Mouse (Mus musculus) hindbrain, postnatal 0 days (tissue): ENCODE data around the gene Myocd. TPM values are rescaled to one million over a fixed set of nuclear protein-coding genes. Genes with fewer than 3 reads are reported as not detected.
A peak's percentile ranks its signal among the peaks of the same experiment; 100 is the strongest.

Source experiments
- ATAC-seq: fragments of 200-750 bp; cut with Nextera tagmentation; 2 replicates; pipeline ENCODE4 v1.8.0; 2017; ENCODE audit warnings: mild to moderate bottlenecking, moderate TSS enrichment, moderate library complexity
- DNase-seq: peaks from one replicate; pipeline ENCODE4 v3.0.0-alpha.2; 2015; ENCODE audit warnings: low spot score
- H3K27ac ChIP-seq: fragments of 300-500 bp; sonication (generic); 2 replicates; pipeline ENCODE4 v1.5.1; 2014; ENCODE audit warnings: mild to moderate bottlenecking
- H3K27me3 ChIP-seq: fragments of 300-500 bp; sonication (generic); 2 replicates; pipeline ENCODE4 v1.6.1; 2014; ENCODE audit warnings: low read length, mixed read lengths; ENCODE audit not compliant: insufficient read depth
- H3K36me3 ChIP-seq: fragments of 300-500 bp; sonication (generic); 2 replicates; pipeline ENCODE4 v1.6.1; 2014; ENCODE audit warnings: low read length, mixed read lengths; ENCODE audit not compliant: insufficient read depth
- H3K4me1 ChIP-seq: fragments of 300-500 bp; sonication (generic); 2 replicates; pipeline ENCODE4 v1.6.1; 2014; ENCODE audit warnings: antibody characterized with exemption, low read length, mixed read lengths; ENCODE audit not compliant: insufficient read depth
- H3K4me2 ChIP-seq: fragments of 300-500 bp; sonication (generic); 2 replicates; pipeline ENCODE4 v1.6.1; 2014; ENCODE audit warnings: low read depth, mild to moderate bottlenecking, low read length, moderate library complexity, mixed read lengths
- H3K4me3 ChIP-seq: fragments of 300-500 bp; sonication (generic); 2 replicates; pipeline ENCODE4 v1.5.1; 2014; ENCODE audit warnings: low read length
- H3K9ac ChIP-seq: fragments of 300-500 bp; sonication (generic); replicated peaks from 2 replicates; pipeline ENCODE4 v1.6.1; 2014; ENCODE audit warnings: mild to moderate bottlenecking, low read length, moderate library complexity, mixed read lengths
- H3K9me3 ChIP-seq: fragments of 300-500 bp; sonication (generic); 2 replicates; pipeline ENCODE4 v1.6.1; 2016; ENCODE audit warnings: low read length, mixed read lengths
- CTCF ChIP-seq: IDR thresholded peaks from 2 replicates; pipeline ENCODE4 v1.5.1; 2016; ENCODE audit warnings: antibody characterized with exemption, control low read depth, low read depth
- WGBS: fragments of 180-500 bp; shearing (Covaris S2); extraction: QIAGEN DNeasy Blood & Tissue Kit; methylation state at CpG from one replicate; pipeline ENCODE4 v1.1.7; 2014; 5-methylcytosine and 5-hydroxymethylcytosine counted together
- polyA plus RNA-seq: library from polyadenylated mRNA; unstranded; fragments of >200 nt; fragmentation: Nextera tagmentation; extraction: Ambion mirVana; gene quantifications from 2 replicates; pipeline ENCODE4 v1.2.1, GENCODE M21; 2015
- total RNA-seq: library from RNA; depleted of rRNA; stranded (reverse); fragments of >200 nt; gene quantifications from 2 replicates; pipeline ENCODE4 v1.2.3, GENCODE M21; 2014

Myocd gene
- total and polyA plus RNA-seq, 2 experiments from 2014 or later = 0.53 to 0.94 TPM

GRCm38 (mm10) chr11:65153006-65153405 is 116.8 kb downstream of the Myocd start:
- Histone ChIP-seq H3K9ac (no peak overlapping the region), H3K4me2 (no peak overlapping the region), H3K27me3 (no peaks in the 10 kb centered on the region), H3K27ac (no peak overlapping the region), H3K4me1 (no peaks in the 10 kb centered on the region), H3K36me3 (no peaks in the 10 kb centered on the region), H3K9me3 (no peaks in the 10 kb centered on the region), H3K4me3 (no peak overlapping the region)
- DNase-seq = no peak
- ATAC-seq = no peak
- TF ChIP-seq CTCF = no peak
- WGBS = 89% methylated on average over 5 of the region's 5 CpGs

- 91% methylated on average over 7 of the region's 7 CpGs for WGBS
- H3K9me3 ChIP-seq = no peaks in the 10 kb centered on the region
- no peak for ATAC-seq
Measured at GRCm38 (mm10) chr11:65148441-65148840, 121.3 kb downstream of the Myocd start.

GRCm38 (mm10) chr11:65142838-65143417 is 126.9 kb downstream of the Myocd start:
- ATAC-seq (no peak), DNase-seq (no peak)
- Histone ChIP-seq H3K9me3 (no peaks in the 10 kb centered on the region), H3K36me3 (no peaks in the 10 kb centered on the region), H3K27me3 (no peaks in the 10 kb centered on the region), H3K27ac (no peak overlapping the region), H3K9ac (no peak overlapping the region), H3K4me2 (no peak overlapping the region), H3K4me3 (no peak overlapping the region), H3K4me1 (no peaks in the 10 kb centered on the region)
- WGBS = 72% methylated on average over 4 of the region's 4 CpGs
- TF ChIP-seq CTCF = no peak

More at GRCm38 (mm10) chr11:65148441-65148840, 121.3 kb downstream of the Myocd start:
- Histone ChIP-seq H3K4me1 (no peaks in the 10 kb centered on the region), H3K27ac (no peak overlapping the region), H3K36me3 (no peaks in the 10 kb centered on the region), H3K27me3 (no peaks in the 10 kb centered on the region), H3K9ac (no peak overlapping the region), H3K4me3 (no peak overlapping the region), H3K4me2 (no peak overlapping the region)
- TF ChIP-seq CTCF = no peak
- DNase-seq = no peak

GRCm38 (mm10) chr11:65139030-65139429 is 130.8 kb downstream of the Myocd start:
- no peaks in the 10 kb centered on the region for H3K36me3 ChIP-seq
- H3K27ac ChIP-seq = no peak overlapping the region
- H3K4me2 ChIP-seq = no peak overlapping the region
- no peak overlapping the region for H3K9ac ChIP-seq
- no peaks in the 10 kb centered on the region for H3K4me1 ChIP-seq
- H3K4me3 ChIP-seq = no peak overlapping the region
- whole genome bisulfite sequencing = 86% methylated on average over 3 of the region's 3 CpGs
- no peaks in the 10 kb centered on the region for H3K9me3 ChIP-seq
- no peaks in the 10 kb centered on the region for H3K27me3 ChIP-seq
- ATAC-seq = no peak
- no peak for DNase-seq
- no peak for TF ChIP-seq CTCF

GRCm38 (mm10) chr11:65137145-65137652 is 132.6 kb downstream of the Myocd start:
- Histone ChIP-seq H3K9me3 (no peaks in the 10 kb centered on the region), H3K9ac (no peak overlapping the region), H3K4me1 (no peaks in the 10 kb centered on the region), H3K27ac (no peak overlapping the region), H3K4me2 (no peak overlapping the region), H3K4me3 (no peak overlapping the region), H3K36me3 (no peaks in the 10 kb centered on the region), H3K27me3 (no peaks in the 10 kb centered on the region)
- WGBS = 74% methylated on average over 2 of the region's 2 CpGs
- no peak for DNase-seq
- no peak for TF ChIP-seq CTCF
- no peak for ATAC-seq

- 78% methylated on average over 8 of the region's 8 CpGs for WGBS
- H3K4me3 ChIP-seq = no peak overlapping the region
- no peak overlapping the region for H3K4me2 ChIP-seq
- no peak overlapping the region for H3K9ac ChIP-seq
- no peaks in the 10 kb centered on the region for H3K9me3 ChIP-seq
- DNase-seq (no peak), ATAC-seq (no peak)
- no peak for TF ChIP-seq CTCF
- H3K36me3 ChIP-seq = no peaks in the 10 kb centered on the region
- H3K27ac ChIP-seq = peak overlapping the region; percentile 22; the same call in 1 of the 2 replicates
- no peaks in the 10 kb centered on the region for H3K27me3 ChIP-seq
- no peaks in the 10 kb centered on the region for H3K4me1 ChIP-seq
Measured at GRCm38 (mm10) chr11:65135251-65135739, 134.5 kb downstream of the Myocd start.

- Histone ChIP-seq H3K27ac (no peak overlapping the region), H3K27me3 (no peaks in the 10 kb centered on the region), H3K4me2 (no peak overlapping the region), H3K9ac (no peak overlapping the region), H3K36me3 (no peaks in the 10 kb centered on the region), H3K4me1 (no peaks in the 10 kb centered on the region), H3K4me3 (no peak overlapping the region), H3K9me3 (no peaks in the 10 kb centered on the region)
- DNase-seq (no peak), ATAC-seq (no peak)
- WGBS = 86% methylated on average over 4 of the region's 4 CpGs
- TF ChIP-seq CTCF = no peak
Measured at GRCm38 (mm10) chr11:65133661-65134060, 136.1 kb downstream of the Myocd start.
